Mouse (Mus musculus) A20 (cell line): ENCODE measurements around the gene Itpk1.

Experiments used
- DNase-seq: peaks from one replicate; pipeline ENCODE4 v3.0.0-alpha.2; 2011; ENCODE audit warnings: low read depth, low spot score

The Itpk1 gene

GRCm38 (mm10) chr12:102554721-102555516 lies 149.8 kb downstream of the Itpk1 start, which contains the start of gene Chga:
Gene Chga, plus strand, starts transcription at chr12:102554969.
- DNase-seq, result peak; percentile 28

- DNase-seq, result no peak
Measured at GRCm38 (mm10) chr12:102553705-102554275, 150.9 kb downstream of the Itpk1 start.

- no peak for DNase-seq
Measured at GRCm38 (mm10) chr12:102552001-102552400, 152.7 kb downstream of the Itpk1 start.

- no peak for DNase-seq
Measured at GRCm38 (mm10) chr12:102551186-102551585, 153.5 kb downstream of the Itpk1 start.

GRCm38 (mm10) chr12:102550529-102550928 lies 154.2 kb downstream of the Itpk1 start:
- DNase-seq, result peak; percentile 61

GRCm38 (mm10) chr12:102545122-102545521 lies 159.6 kb downstream of the Itpk1 start:
- no peak for DNase-seq

GRCm38 (mm10) chr12:102541168-102541567 lies 163.6 kb downstream of the Itpk1 start:
- DNase-seq, result no peak

GRCm38 (mm10) chr12:102540278-102540677 lies 164.5 kb downstream of the Itpk1 start:
- no peak for DNase-seq

GRCm38 (mm10) chr12:102535796-102536195 lies 168.9 kb downstream of the Itpk1 start:
- DNase-seq, result no peak

GRCm38 (mm10) chr12:102527989-102528388 lies 176.7 kb downstream of the Itpk1 start:
- peak; percentile 22 for DNase-seq

- DNase-seq, result peak; percentile 61
Measured at GRCm38 (mm10) chr12:102524760-102525159, 180.0 kb downstream of the Itpk1 start.

- DNase-seq, result peak; percentile 31
Measured at GRCm38 (mm10) chr12:102524216-102524615, 180.5 kb downstream of the Itpk1 start.

- DNase-seq, result no peak
Measured at GRCm38 (mm10) chr12:102521777-102522319, 182.9 kb downstream of the Itpk1 start.

- no peak for DNase-seq
Measured at GRCm38 (mm10) chr12:102519929-102520720, 184.6 kb downstream of the Itpk1 start.
